8 mouse cellular contexts compared by ENCODE assay signal in genomic region chr12:71577349-71577748, GRCm38 (mm10).
DNase-seq lines count a peak whose midpoint lies in the region; ATAC-seq and TF ChIP-seq lines count a peak whose summit lies in the region.

No protein-coding gene starts in this region.

- no peak overlapping the region for H3K9ac ChIP-seq in forebrain, embryonic 12.5 days
- 0 out of 2 replicates have a peak overlapping the region, but pooled peaks have one; percentile 29 for H3K9ac ChIP-seq in intestine, embryonic 16.5 days (ENCODE audit: low read depth, low read length)
- no peak overlapping the region for H3K9ac ChIP-seq in liver, embryonic 16.5 days (ENCODE audit: low read depth, low read length)
- H3K9ac ChIP-seq in neural tube, embryonic 14.5 days (replicated peaks; ENCODE audit: low read depth, low read length): no peak overlapping the region

- no peak overlapping the region for H3K27ac ChIP-seq in layer of hippocampus, adult 2 months
- H3K27ac ChIP-seq in forebrain, embryonic 12.5 days: no peak overlapping the region
- no peak overlapping the region for H3K27ac ChIP-seq in intestine, embryonic 16.5 days (ENCODE audit: low read length)
- H3K27ac ChIP-seq in liver, embryonic 16.5 days (ENCODE audit: low read length): no peak overlapping the region
- H3K27ac ChIP-seq in neural tube, embryonic 14.5 days (ENCODE audit: low read depth, low read length): no peak overlapping the region

- H3K4me3 ChIP-seq in layer of hippocampus, adult 2 months: peak overlapping the region; percentile 30; the same call in 1 of the 2 replicates
- H3K4me3 ChIP-seq in forebrain, embryonic 12.5 days (replicated peaks): peak overlapping the region; percentile 22
- peak overlapping the region; percentile 35 for H3K4me3 ChIP-seq in intestine, embryonic 16.5 days (ENCODE audit: low read length)
- H3K4me3 ChIP-seq in liver, embryonic 16.5 days (ENCODE audit: low read depth, low read length): peak overlapping the region; percentile 27; the same call in 1 of the 2 replicates
- no peak overlapping the region for H3K4me3 ChIP-seq in neural tube, embryonic 14.5 days (ENCODE audit: low read depth, low read length)

- ATAC-seq in forebrain, embryonic 12.5 days (ENCODE audit: low FRiP score): no peak
- ATAC-seq in intestine, embryonic 16.5 days: peak; percentile 98
- ATAC-seq in liver, embryonic 16.5 days (ENCODE audit: low read depth): peak; percentile 47; the same call in 1 of the 2 replicates
- no peak for ATAC-seq in neural tube, embryonic 14.5 days (ENCODE audit: low read depth)

- WGBS in forebrain, embryonic 12.5 days: 4% methylated on average over 9 of the region's 9 CpGs
- 3% methylated on average over 9 of the region's 9 CpGs for WGBS in intestine, embryonic 16.5 days
- WGBS in liver, embryonic 16.5 days (ENCODE audit: insufficient replicate concordance): 4% methylated on average over 9 of the region's 9 CpGs
- WGBS in neural tube, embryonic 14.5 days: 4% methylated on average over 9 of the region's 9 CpGs

- TF ChIP-seq CTCF in layer of hippocampus, adult 2 months (conservative IDR thresholded peaks at IDR 0.05): peak; percentile 64
- peak; percentile 31; the same call in 1 of the 2 replicates for TF ChIP-seq CTCF in brain, embryonic 14.5 days (IDR thresholded peaks at IDR 0.05; ENCODE audit: borderline replicate concordance, extremely low read depth, insufficient read depth, insufficient read length)

- peak overlapping the region; percentile 48 for H3K4me2 ChIP-seq in forebrain, embryonic 12.5 days
- H3K4me2 ChIP-seq in intestine, embryonic 16.5 days (ENCODE audit: low read depth, low read length): peak overlapping the region; percentile 53
- H3K4me2 ChIP-seq in liver, embryonic 16.5 days (ENCODE audit: low read depth, low read length): peak overlapping the region; percentile 56
- H3K4me2 ChIP-seq in neural tube, embryonic 14.5 days (ENCODE audit: low read depth, low read length): peak overlapping the region; percentile 36

- H3K36me3 ChIP-seq in forebrain, embryonic 12.5 days (replicated peaks): no peaks in the 10 kb centered on the region
- no peaks in the 10 kb centered on the region for H3K36me3 ChIP-seq in intestine, embryonic 16.5 days (ENCODE audit: control insufficient read depth, insufficient read depth, low read length)
- no peaks in the 10 kb centered on the region for H3K36me3 ChIP-seq in liver, embryonic 16.5 days (ENCODE audit: control insufficient read depth, insufficient read depth)
- no peaks in the 10 kb centered on the region for H3K36me3 ChIP-seq in neural tube, embryonic 14.5 days (ENCODE audit: control insufficient read depth, insufficient read depth, low read length)

- H3K4me1 ChIP-seq in forebrain, embryonic 12.5 days: peaks cover 35% of the 10 kb centered on the region
- 0 out of 2 replicates have a peak, but pooled peaks cover 4% of the 10 kb centered on the region for H3K4me1 ChIP-seq in intestine, embryonic 16.5 days (ENCODE audit: control insufficient read depth, insufficient read depth, low read length)
- no peaks in the 10 kb centered on the region for H3K4me1 ChIP-seq in liver, embryonic 16.5 days (ENCODE audit: control insufficient read depth, low read depth, low read length)
- H3K4me1 ChIP-seq in neural tube, embryonic 14.5 days (ENCODE audit: control insufficient read depth, insufficient read depth, low read length): peaks cover 33% of the 10 kb centered on the region

- H3K27me3 ChIP-seq in forebrain, embryonic 12.5 days: 0 out of 2 replicates have a peak, but pooled peaks cover 5% of the 10 kb centered on the region
- no peaks in the 10 kb centered on the region for H3K27me3 ChIP-seq in intestine, embryonic 16.5 days (replicated peaks; ENCODE audit: control insufficient read depth, insufficient read depth, low read length)
- no peaks in the 10 kb centered on the region for H3K27me3 ChIP-seq in liver, embryonic 16.5 days (ENCODE audit: control insufficient read depth, insufficient read depth, low read depth, low read length)
- H3K27me3 ChIP-seq in neural tube, embryonic 14.5 days (ENCODE audit: control insufficient read depth, insufficient read depth, low read length): no peaks in the 10 kb centered on the region

- no peak for DNase-seq in layer of hippocampus, adult 2 months (ENCODE audit: low spot score in 2 of 2)
- no peak for DNase-seq in layer of hippocampus, postnatal 36 days
- DNase-seq in brain, embryonic 14.5 days (ENCODE audit: low read depth): peak; percentile 68
- no peak for DNase-seq in frontal cortex, adult 2 months (ENCODE audit: extremely low spot score in 1 of 2, low spot score in 1 of 2)

- TF ChIP-seq POLR2A in brain, embryonic 14.5 days (IDR thresholded peaks at IDR 0.05; ENCODE audit: borderline replicate concordance, extremely low read depth, insufficient read depth, insufficient read length, poor library complexity, severe bottlenecking): no peak

- H3K9me3 ChIP-seq in forebrain, embryonic 12.5 days: no peaks in the 10 kb centered on the region
- H3K9me3 ChIP-seq in intestine, embryonic 16.5 days (ENCODE audit: control insufficient read depth, low read length): no peaks in the 10 kb centered on the region
- no peaks in the 10 kb centered on the region for H3K9me3 ChIP-seq in liver, embryonic 16.5 days (replicated peaks; ENCODE audit: control insufficient read depth, low read length)
- no peaks in the 10 kb centered on the region for H3K9me3 ChIP-seq in neural tube, embryonic 14.5 days (ENCODE audit: control insufficient read depth, low read length)

Comparison
In these comparisons a context has a peak if more than half of its experiments do, and no peak if none do; other contexts are left out.
1. ATAC-seq: peak in intestine, embryonic 16.5 days (single experiment) and liver, embryonic 16.5 days (single experiment); none in forebrain, embryonic 12.5 days (single experiment) and neural tube, embryonic 14.5 days (single experiment).
2. Peak in every context shown above with its lines, with median percentiles within 50 percentile points of each other: H3K4me2 ChIP-seq.